Mouse (Mus musculus) embryonic facial prominence, embryonic 13.5 days (tissue): ENCODE data around the gene Ajm1. TPM values are rescaled to one million over a fixed set of nuclear protein-coding genes. Genes with fewer than 3 reads are reported as not detected.
A peak's percentile ranks its signal among the peaks of the same experiment; 100 is the strongest.

ENCODE experiments used
- ATAC-seq: fragments of 200-750 bp; cut with Nextera tagmentation; 2 replicates; pipeline ENCODE4 v1.8.0; 2017; ENCODE audit warnings: low read depth; ENCODE audit not compliant: insufficient number of reproducible peaks, insufficient read depth, low FRiP score, low TSS enrichment
- H3K27ac ChIP-seq: fragments of 300-500 bp; sonication (generic); 2 replicates; pipeline ENCODE4 v1.5.1; 2015; ENCODE audit warnings: moderate library complexity, mild to moderate bottlenecking, inconsistent platforms
- H3K27me3 ChIP-seq: fragments of 300-500 bp; sonication (generic); 2 replicates; pipeline ENCODE4 v1.6.1; 2015; ENCODE audit warnings: mild to moderate bottlenecking, inconsistent platforms
- H3K36me3 ChIP-seq: fragments of 300-500 bp; sonication (generic); 2 replicates; pipeline ENCODE4 v1.6.1; 2015; ENCODE audit warnings: mild to moderate bottlenecking, inconsistent platforms
- H3K4me1 ChIP-seq: fragments of 300-500 bp; sonication (generic); 2 replicates; pipeline ENCODE4 v1.6.1; 2015; ENCODE audit warnings: inconsistent platforms
- H3K4me2 ChIP-seq: fragments of 300-500 bp; sonication (generic); 2 replicates; pipeline ENCODE4 v1.6.1; 2015; ENCODE audit warnings: moderate library complexity, mild to moderate bottlenecking, inconsistent platforms
- H3K4me3 ChIP-seq: fragments of 300-500 bp; sonication (generic); 2 replicates; pipeline ENCODE4 v1.5.1; 2015; ENCODE audit warnings: mild to moderate bottlenecking, inconsistent platforms
- H3K9ac ChIP-seq: fragments of 300-500 bp; sonication (generic); 2 replicates; pipeline ENCODE4 v1.6.1; 2015; ENCODE audit warnings: mild to moderate bottlenecking, inconsistent platforms
- H3K9me3 ChIP-seq: fragments of 300-500 bp; sonication (generic); 2 replicates; pipeline ENCODE4 v1.6.1; 2016; ENCODE audit warnings: inconsistent platforms
- WGBS: fragments of 180-500 bp; shearing (Covaris S2); methylation state at CpG from one replicate; pipeline ENCODE4 v1.1.7; 2015; ENCODE audit warnings: mixed read lengths; 5-methylcytosine and 5-hydroxymethylcytosine counted together
- polyA plus RNA-seq: library from polyadenylated mRNA; unstranded; fragments of >200 nt; fragmentation: Nextera tagmentation; extraction: Ambion mirVana; gene quantifications from 2 replicates; pipeline ENCODE4 v1.2.1, GENCODE M21; 2015

Ajm1 gene
- polyA plus RNA-seq, 1 experiment from 2014 or later, result 0.39 TPM

- Histone ChIP-seq H3K4me1 (peaks cover 9% of the 10 kb centered on the region), H3K27ac (peak overlapping the region; percentile 72; the same call in 1 of the 2 replicates), H3K4me3 (peak overlapping the region; percentile 73), H3K9me3 (no peaks in the 10 kb centered on the region), H3K4me2 (peak overlapping the region; percentile 77), H3K27me3 (no peaks in the 10 kb centered on the region), H3K9ac (peak overlapping the region; percentile 83), H3K36me3 (no peaks in the 10 kb centered on the region)
- 7% methylated on average over 42 of the region's 43 CpGs for WGBS
- ATAC-seq, result peak; percentile 68
Observed at GRCm38 (mm10) chr2:25545996-25546810, 35.4 kb downstream of the Ajm1 start.

- H3K36me3 ChIP-seq, result peaks cover 20% of the 10 kb centered on the region
- no peak for ATAC-seq
- 80% methylated on average over 10 of the region's 10 CpGs for WGBS
- no peaks in the 10 kb centered on the region for H3K27me3 ChIP-seq
- no peak overlapping the region for H3K4me3 ChIP-seq
- H3K27ac ChIP-seq, result no peak overlapping the region
- H3K4me1 ChIP-seq, result peaks cover 9% of the 10 kb centered on the region
- no peak overlapping the region for H3K9ac ChIP-seq
- no peak overlapping the region for H3K4me2 ChIP-seq
- no peaks in the 10 kb centered on the region for H3K9me3 ChIP-seq
Observed at GRCm38 (mm10) chr2:25541644-25542367, 39.8 kb downstream of the Ajm1 start.

GRCm38 (mm10) chr2:25540541-25540948, 41.0 kb downstream of the Ajm1 start:
- Histone ChIP-seq H3K9me3 (no peaks in the 10 kb centered on the region), H3K27ac (no peak overlapping the region), H3K27me3 (no peaks in the 10 kb centered on the region), H3K4me1 (peaks cover 3% of the 10 kb centered on the region; the same call in 1 of the 2 replicates), H3K9ac (no peak overlapping the region), H3K4me2 (no peak overlapping the region), H3K36me3 (peaks cover 33% of the 10 kb centered on the region), H3K4me3 (no peak overlapping the region)
- WGBS, result 96% methylated on average over 4 of the region's 4 CpGs
- ATAC-seq, result no peak

GRCm38 (mm10) chr2:25536531-25536930, 45.0 kb downstream of the Ajm1 start:
- H3K36me3 ChIP-seq, result peaks cover 64% of the 10 kb centered on the region
- no peak overlapping the region for H3K4me3 ChIP-seq
- H3K4me2 ChIP-seq, result no peak overlapping the region
- no peaks in the 10 kb centered on the region for H3K27me3 ChIP-seq
- H3K4me1 ChIP-seq, result no peaks in the 10 kb centered on the region
- no peak overlapping the region for H3K27ac ChIP-seq
- no peak overlapping the region for H3K9ac ChIP-seq
- WGBS, result 95% methylated on average over 8 of the region's 8 CpGs
- no peaks in the 10 kb centered on the region for H3K9me3 ChIP-seq
- ATAC-seq, result no peak

- no peak for ATAC-seq
- Histone ChIP-seq H3K9ac (no peak overlapping the region), H3K9me3 (no peaks in the 10 kb centered on the region), H3K4me1 (no peaks in the 10 kb centered on the region), H3K4me2 (no peak overlapping the region), H3K4me3 (no peak overlapping the region), H3K27ac (no peak overlapping the region), H3K36me3 (peaks cover 81% of the 10 kb centered on the region), H3K27me3 (no peaks in the 10 kb centered on the region)
- WGBS, result 89% methylated on average over 2 of the region's 2 CpGs
Observed at GRCm38 (mm10) chr2:25534866-25535182, 46.7 kb downstream of the Ajm1 start.

- Histone ChIP-seq H3K4me2 (no peak overlapping the region), H3K4me1 (no peaks in the 10 kb centered on the region), H3K36me3 (peaks cover 86% of the 10 kb centered on the region), H3K27ac (no peak overlapping the region), H3K4me3 (no peak overlapping the region), H3K9ac (no peak overlapping the region), H3K27me3 (no peaks in the 10 kb centered on the region), H3K9me3 (no peaks in the 10 kb centered on the region)
- ATAC-seq, result no peak
- 80% methylated on average over 3 of the region's 3 CpGs for WGBS
Observed at GRCm38 (mm10) chr2:25534178-25534865, 47.2 kb downstream of the Ajm1 start.

- Histone ChIP-seq H3K27me3 (no peaks in the 10 kb centered on the region), H3K27ac (no peak overlapping the region), H3K4me2 (no peak overlapping the region), H3K4me1 (no peaks in the 10 kb centered on the region), H3K36me3 (peaks cover 91% of the 10 kb centered on the region), H3K9ac (no peak overlapping the region), H3K4me3 (no peak overlapping the region), H3K9me3 (no peaks in the 10 kb centered on the region)
- 87% methylated on average over 2 of the region's 2 CpGs for WGBS
- ATAC-seq, result no peak
Observed at GRCm38 (mm10) chr2:25533707-25534106, 47.9 kb downstream of the Ajm1 start.

GRCm38 (mm10) chr2:25526510-25527302, 54.9 kb downstream of the Ajm1 start:
- Histone ChIP-seq H3K4me2 (no peak overlapping the region), H3K27me3 (no peaks in the 10 kb centered on the region), H3K9ac (no peak overlapping the region), H3K9me3 (no peaks in the 10 kb centered on the region), H3K27ac (no peak overlapping the region), H3K4me3 (no peak overlapping the region), H3K4me1 (no peaks in the 10 kb centered on the region), H3K36me3 (peaks cover 97% of the 10 kb centered on the region)
- ATAC-seq, result no peak
- 92% methylated on average over 9 of the region's 9 CpGs for WGBS

Other genes with a start within 250 kb of the Ajm1 start
- gene Man1b1, start 249.4 kb downstream of the Ajm1 start, polyA plus RNA-seq, result 61.1 and 79.4 TPM in 2 replicates
- 23.0 and 25.5 TPM in 2 replicates for gene Dpp7, start 225.4 kb downstream of the Ajm1 start, polyA plus RNA-seq
- 9.9 and 14.9 TPM in 2 replicates for gene Uap1l1, start 216.1 kb downstream of the Ajm1 start, polyA plus RNA-seq
- 38.9 and 47.9 TPM in 2 replicates for gene Sapcd2, start 209.4 kb downstream of the Ajm1 start, polyA plus RNA-seq
- gene Entpd2, start 185.9 kb downstream of the Ajm1 start, polyA plus RNA-seq, result 0.87 and 1.1 TPM in 2 replicates
- gene Npdc1, start 182.4 kb downstream of the Ajm1 start, polyA plus RNA-seq, result 42.5 and 48.9 TPM in 2 replicates
- gene Fut7, start 158.5 kb downstream of the Ajm1 start, polyA plus RNA-seq, result 0.12 and 0.17 TPM in 2 replicates
- 2.9 and 4.0 TPM in 2 replicates for gene Abca2, start 153.1 kb downstream of the Ajm1 start, polyA plus RNA-seq
- gene Clic3, start 124.9 kb downstream of the Ajm1 start, polyA plus RNA-seq, result 5.0 and 7.2 TPM in 2 replicates
- gene Paxx, start 120.7 kb downstream of the Ajm1 start, polyA plus RNA-seq, result 29.4 and 35.9 TPM in 2 replicates
- 1.3 and 2.8 TPM in 2 replicates for gene Ptgds, start 111.7 kb downstream of the Ajm1 start, polyA plus RNA-seq
- gene Lcn12, start 87.8 kb downstream of the Ajm1 start, polyA plus RNA-seq, result not detected in 2 replicates
- gene Fbxw5, start 81.0 kb downstream of the Ajm1 start, polyA plus RNA-seq, result 75.1 and 81.1 TPM in 2 replicates
- gene C8g, start 80.0 kb downstream of the Ajm1 start, polyA plus RNA-seq, result 5.8 and 6.2 TPM in 2 replicates
- 31.4 and 35.4 TPM in 2 replicates for gene Traf2, start 34.8 kb downstream of the Ajm1 start, polyA plus RNA-seq
- 335 and 341 TPM in 2 replicates for gene Edf1, start 23.9 kb downstream of the Ajm1 start, polyA plus RNA-seq
- 4.3 and 7.2 TPM in 2 replicates for gene Mamdc4, start 6.9 kb downstream of the Ajm1 start, polyA plus RNA-seq
- 169 and 174 TPM in 2 replicates for gene Phpt1, start 6.5 kb downstream of the Ajm1 start, polyA plus RNA-seq
- 80.3 and 81.9 TPM in 2 replicates for gene Rabl6, start 26.8 kb upstream of the Ajm1 start, polyA plus RNA-seq
- 0.31 and 0.34 TPM in 2 replicates for gene Ccdc183, start 35.9 kb upstream of the Ajm1 start, polyA plus RNA-seq
- gene Tmem141, start 40.2 kb upstream of the Ajm1 start, polyA plus RNA-seq, result 23.5 and 24.8 TPM in 2 replicates
- 0.59 and 2.1 TPM in 2 replicates for gene Fcna, start 46.3 kb upstream of the Ajm1 start, polyA plus RNA-seq
- not detected in 2 replicates for gene Lcn8, start 71.4 kb upstream of the Ajm1 start, polyA plus RNA-seq
- gene Lcn5, start 76.2 kb upstream of the Ajm1 start, polyA plus RNA-seq, result not detected in 2 replicates
- gene Lcn6, start 95.0 kb upstream of the Ajm1 start, polyA plus RNA-seq, result not detected in 2 replicates
- gene Lcn10, start 101.0 kb upstream of the Ajm1 start, polyA plus RNA-seq, result not detected in 2 replicates
- not detected in 2 replicates for gene Obp2a, start 118.3 kb upstream of the Ajm1 start, polyA plus RNA-seq
- 95.4 and 103 TPM in 2 replicates for gene Bmyc, start 125.0 kb upstream of the Ajm1 start, polyA plus RNA-seq
- gene Obp2b, start 155.3 kb upstream of the Ajm1 start, polyA plus RNA-seq, result not detected in 2 replicates
- gene Lcn3, start 183.8 kb upstream of the Ajm1 start, polyA plus RNA-seq, result not detected in 2 replicates
- gene Lcn11, start 195.3 kb upstream of the Ajm1 start, polyA plus RNA-seq, result not detected in 2 replicates
- not detected in 2 replicates for gene Gm13539, start 200.5 kb upstream of the Ajm1 start, polyA plus RNA-seq
- not detected in 2 replicates for gene Glt6d1, start 234.1 kb upstream of the Ajm1 start, polyA plus RNA-seq
- gene Lcn9, start 241.4 kb upstream of the Ajm1 start, polyA plus RNA-seq, result not detected in 2 replicates